Mouse (Mus musculus) Muller cell, postnatal 12 days (primary cell): ENCODE measurements at regions not wholly inside any gene's neighbourhood (a gene's known extent, or its start where the extent isn't known, plus 50 kb on each side); places are given as distances from the start of the nearest gene placed in this dataset.

Source experiments
- DNase-seq: peaks from one replicate; pipeline ENCODE4 v3.0.0-alpha.2; 2015; ENCODE audit errors: inconsistent ontology term

GRCm38 (mm10) chr10:113161486-113161885 is 232.7 kb upstream of the Atxn7l3b start:
- no peak for DNase-seq

GRCm38 (mm10) chr10:113160055-113160454 is 231.3 kb upstream of the Atxn7l3b start:
- DNase-seq, result no peak

GRCm38 (mm10) chr10:113158988-113159387 is 230.2 kb upstream of the Atxn7l3b start:
- DNase-seq, result no peak

- no peak for DNase-seq
Observed at GRCm38 (mm10) chr10:113141606-113142005, 212.8 kb upstream of the Atxn7l3b start.

- no peak for DNase-seq
Observed at GRCm38 (mm10) chr10:113114999-113115398, 186.2 kb upstream of the Atxn7l3b start.

- DNase-seq, result peak; percentile 22
Observed at GRCm38 (mm10) chr10:113105771-113106430, 177.1 kb upstream of the Atxn7l3b start.

GRCm38 (mm10) chr10:113105301-113105700 is 176.5 kb upstream of the Atxn7l3b start:
- peak; percentile 30 for DNase-seq
